Mouse (Mus musculus): ENCODE results near the gene Arl8b.
A peak's percentile ranks its signal among the peaks of the same experiment; 100 is the strongest.

Gene Arl8b

GRCm38 (mm10) chr6:108782526-108783183, at the start of gene Arl8b:
Gene Arl8b (plus strand): TSS chr6:108783099.
- DNase-seq (ENCODE audit: low read depth) = peak; percentile 100

GRCm38 (mm10) chr6:108735910-108736750, 46.8 kb upstream of the Arl8b start:
- peak; percentile 88 for DNase-seq (ENCODE audit: low read depth)

- peak; percentile 81 for DNase-seq (ENCODE audit: low read depth)
Measured at GRCm38 (mm10) chr6:108738463-108739203, 44.3 kb upstream of the Arl8b start.

GRCm38 (mm10) chr6:108740579-108740978, 42.3 kb upstream of the Arl8b start:
- no peak for DNase-seq (ENCODE audit: low read depth)

- DNase-seq (ENCODE audit: low read depth) = no peak
Measured at GRCm38 (mm10) chr6:108743730-108744129, 39.2 kb upstream of the Arl8b start.

- no peak for DNase-seq (ENCODE audit: low read depth)
Measured at GRCm38 (mm10) chr6:108751324-108751723, 31.6 kb upstream of the Arl8b start.

GRCm38 (mm10) chr6:108752395-108752794, 30.5 kb upstream of the Arl8b start:
- DNase-seq (ENCODE audit: low read depth) = peak; percentile 86

- DNase-seq (ENCODE audit: low read depth) = no peak
Measured at GRCm38 (mm10) chr6:108753536-108753935, 29.4 kb upstream of the Arl8b start.

- DNase-seq (ENCODE audit: low read depth) = peak; percentile 72
Measured at GRCm38 (mm10) chr6:108754376-108754775, 28.5 kb upstream of the Arl8b start.

GRCm38 (mm10) chr6:108755936-108756335, 27.0 kb upstream of the Arl8b start:
- no peak for DNase-seq (ENCODE audit: low read depth)

GRCm38 (mm10) chr6:108758997-108759697, 23.8 kb upstream of the Arl8b start:
- no peak for DNase-seq (ENCODE audit: low read depth)

- DNase-seq (ENCODE audit: low read depth) = no peak
Measured at GRCm38 (mm10) chr6:108759698-108760039, 23.2 kb upstream of the Arl8b start.

- DNase-seq (ENCODE audit: low read depth) = no peak
Measured at GRCm38 (mm10) chr6:108770880-108771279, 12.0 kb upstream of the Arl8b start.

- DNase-seq (ENCODE audit: low read depth) = peak; percentile 92
Measured at GRCm38 (mm10) chr6:108772913-108773312, 10.0 kb upstream of the Arl8b start.

GRCm38 (mm10) chr6:108773480-108773879, 9.4 kb upstream of the Arl8b start:
- no peak for DNase-seq (ENCODE audit: low read depth)

- DNase-seq (ENCODE audit: low read depth) = no peak
Measured at GRCm38 (mm10) chr6:108776274-108776673, 6.6 kb upstream of the Arl8b start.

- DNase-seq (ENCODE audit: low read depth) = no peak
Measured at GRCm38 (mm10) chr6:108777560-108778287, 5.2 kb upstream of the Arl8b start.

GRCm38 (mm10) chr6:108778399-108778798, 4.5 kb upstream of the Arl8b start:
- DNase-seq (ENCODE audit: low read depth) = no peak

- peak; percentile 22 for DNase-seq (ENCODE audit: low read depth)
Measured at GRCm38 (mm10) chr6:108781865-108782264, 1.0 kb upstream of the Arl8b start.

- peak; percentile 52 for DNase-seq (ENCODE audit: low read depth)
Measured at GRCm38 (mm10) chr6:108783184-108783881, 434 bp downstream of the Arl8b start.

GRCm38 (mm10) chr6:108784056-108784455, 1.2 kb downstream of the Arl8b start:
- DNase-seq (ENCODE audit: low read depth) = peak; percentile 52
